Comparison of ENCODE assay signal across 15 mouse cellular contexts in the genomic region with DNA sequence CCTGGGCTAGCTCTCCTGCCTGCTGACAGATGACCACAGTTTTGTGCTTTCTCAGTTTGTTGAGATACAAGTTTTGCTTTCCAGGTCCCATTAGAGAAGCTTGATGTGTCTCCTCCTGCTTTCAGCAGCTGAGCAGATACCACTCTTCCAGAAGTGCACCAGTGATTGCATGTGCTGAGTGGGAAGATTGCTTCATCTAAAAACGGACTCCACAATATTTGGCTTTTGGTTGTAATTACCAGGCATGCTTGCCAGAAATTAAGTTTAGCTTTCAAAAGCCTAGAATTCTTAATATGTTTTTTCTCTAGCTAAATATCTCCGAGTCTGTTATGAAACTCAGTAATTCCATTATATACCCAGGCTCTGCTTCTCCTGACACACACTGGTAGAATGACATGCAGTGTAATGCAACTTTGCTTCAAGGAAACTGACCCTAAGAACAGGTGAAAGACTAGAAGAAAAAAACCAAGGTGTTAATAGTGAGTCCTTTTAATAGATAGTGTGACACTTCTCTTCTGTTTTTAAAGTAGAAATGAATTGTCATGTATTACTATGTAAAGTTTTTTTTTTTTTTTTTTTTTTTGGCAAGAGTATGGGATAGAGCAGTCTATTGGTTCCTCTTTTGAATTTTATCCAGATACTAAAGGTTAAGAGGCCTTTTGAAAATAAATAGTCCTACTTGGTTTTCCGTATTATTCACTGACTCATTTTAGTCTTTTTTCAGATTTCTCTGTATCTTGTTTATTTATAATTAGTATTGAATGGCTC. TPM values are rescaled to one million over a fixed set of nuclear protein-coding genes. Genes with fewer than 3 reads are reported as not detected.
DNase-seq lines count a peak whose midpoint lies in the region; ATAC-seq and TF ChIP-seq lines count a peak whose summit lies in the region.
"Had no signal": no experiment of that assay in that cellular context is flagged by ENCODE, and none has a peak within 500 bp of the region (broad histone marks: within the 10 kb centered on the region; RNA-seq: fewer than 3 reads in every experiment).

No protein-coding gene starts in this region.

- no peak for TF ChIP-seq POLR2A in lung, adult 2 months (IDR thresholded peaks at IDR 0.05; ENCODE audit: borderline replicate concordance, extremely low read depth, low read depth, low read length)
- TF ChIP-seq POLR2A in kidney, adult 2 months (IDR thresholded peaks at IDR 0.05; ENCODE audit: low read depth, low read length): no peak

- no peaks in the 10 kb centered on the region for H3K36me3 ChIP-seq in lung, embryonic 16.5 days (ENCODE audit: control insufficient read depth, insufficient read depth, low read length)
- no peaks in the 10 kb centered on the region for H3K36me3 ChIP-seq in liver, embryonic 16.5 days (ENCODE audit: control insufficient read depth, insufficient read depth)
- H3K36me3 ChIP-seq in kidney, adult 2 months (ENCODE audit: control insufficient read depth, insufficient read depth, low read length): no peaks in the 10 kb centered on the region

- WGBS in lung, embryonic 16.5 days: 49% methylated on average over 3 of the region's 3 CpGs
- WGBS in lung, adult 2 months: 54% methylated on average over 3 of the region's 3 CpGs
- 66% methylated on average over 3 of the region's 3 CpGs for WGBS in liver, embryonic 16.5 days (ENCODE audit: insufficient replicate concordance)
- 69% methylated on average over 3 of the region's 3 CpGs for WGBS in kidney, adult 2 months

- no peak overlapping the region for H3K4me3 ChIP-seq in layer of hippocampus, adult 2 months
- no peak overlapping the region for H3K4me3 ChIP-seq in lung, embryonic 16.5 days (ENCODE audit: low read length)
- no peak overlapping the region for H3K4me3 ChIP-seq in lung, adult 2 months (replicated peaks; ENCODE audit: extremely low read depth, low read depth, low read length)
- no peak overlapping the region for H3K4me3 ChIP-seq in liver, embryonic 16.5 days (ENCODE audit: low read depth, low read length)
- no peak overlapping the region for H3K4me3 ChIP-seq in kidney, adult 2 months (ENCODE audit: insufficient read depth, low read depth, low read length)
- H3K4me3 ChIP-seq: hindbrain, embryonic 15.5 days had no signal

- ATAC-seq in lung, embryonic 16.5 days (ENCODE audit: low read depth): peak; percentile 66; the same call in 1 of the 2 replicates
- ATAC-seq in liver, embryonic 16.5 days (ENCODE audit: low read depth): no peak
- peak; percentile 27; the same call in 1 of the 2 replicates for ATAC-seq in megakaryocyte progenitor cell, adult 5-6 weeks (replicated peaks; ENCODE audit: poor library complexity)
- ATAC-seq: intestine, postnatal 0 days had no signal

- H3K9ac ChIP-seq in lung, embryonic 16.5 days (ENCODE audit: low read length): no peak overlapping the region
- H3K9ac ChIP-seq in liver, embryonic 16.5 days (ENCODE audit: low read depth, low read length): no peak overlapping the region
- H3K9ac ChIP-seq: hindbrain, embryonic 15.5 days; liver, embryonic 14.5 days had no signal

- no peak overlapping the region for H3K4me2 ChIP-seq in lung, embryonic 16.5 days (ENCODE audit: low read depth, low read length)
- no peak overlapping the region for H3K4me2 ChIP-seq in liver, embryonic 16.5 days (ENCODE audit: low read depth, low read length)
- H3K4me2 ChIP-seq: hindbrain, embryonic 15.5 days had no signal

- H3K4me1 ChIP-seq in lung, embryonic 16.5 days (replicated peaks; ENCODE audit: control insufficient read depth, insufficient read depth, low read length): peaks cover 7% of the 10 kb centered on the region
- H3K4me1 ChIP-seq in lung, adult 2 months (ENCODE audit: control insufficient read depth, insufficient read depth, low read length): no peaks in the 10 kb centered on the region; the same call in 1 of the 2 replicates
- peaks cover 24% of the 10 kb centered on the region for H3K4me1 ChIP-seq in liver, embryonic 16.5 days (ENCODE audit: control insufficient read depth, low read depth, low read length)
- peaks cover 2% of the 10 kb centered on the region; the same call in 1 of the 2 replicates for H3K4me1 ChIP-seq in kidney, adult 2 months (ENCODE audit: control insufficient read depth, insufficient read depth, low read length)

- H3K9me3 ChIP-seq in lung, embryonic 16.5 days (ENCODE audit: control insufficient read depth, low read length): no peaks in the 10 kb centered on the region
- H3K9me3 ChIP-seq in liver, embryonic 16.5 days (replicated peaks; ENCODE audit: control insufficient read depth, low read length): no peaks in the 10 kb centered on the region
- H3K9me3 ChIP-seq: hindbrain, embryonic 15.5 days had no signal

- no peaks in the 10 kb centered on the region for H3K27me3 ChIP-seq in lung, embryonic 16.5 days (ENCODE audit: control insufficient read depth, insufficient read depth, low read depth, low read length)
- no peaks in the 10 kb centered on the region for H3K27me3 ChIP-seq in liver, embryonic 16.5 days (ENCODE audit: control insufficient read depth, insufficient read depth, low read depth, low read length)
- no peaks in the 10 kb centered on the region for H3K27me3 ChIP-seq in kidney, adult 2 months (replicated peaks; ENCODE audit: control insufficient read depth, insufficient read depth, low read length)
- H3K27me3 ChIP-seq: hindbrain, embryonic 15.5 days had no signal

- TF ChIP-seq CTCF in layer of hippocampus, adult 2 months (conservative IDR thresholded peaks at IDR 0.05): no peak
- TF ChIP-seq CTCF in lung, adult 2 months (IDR thresholded peaks at IDR 0.05; ENCODE audit: insufficient read depth, low read length): no peak
- no peak for TF ChIP-seq CTCF in kidney, adult 2 months (conservative IDR thresholded peaks at IDR 0.05; ENCODE audit: insufficient read depth, insufficient read length, low read depth, low read length)

- DNase-seq in layer of hippocampus, adult 2 months (ENCODE audit: low spot score in 2 of 2): no peak
- no peak for DNase-seq in layer of hippocampus, adult 8-10 months (ENCODE audit: low spot score in 2 of 2)
- no peak for DNase-seq in lung, adult 2 months
- DNase-seq in kidney, adult 2 months: no peak
- DNase-seq: cerebellum, postnatal 14 days; embryo, embryonic 11 days; kidney, postnatal 10 days; right cerebral cortex, postnatal 14 days; thymus, postnatal 25 days had no signal

- peak overlapping the region; percentile 28; the same call in 1 of the 2 replicates for H3K27ac ChIP-seq in layer of hippocampus, adult 2 months
- H3K27ac ChIP-seq in lung, embryonic 16.5 days (ENCODE audit: low read length): no peak overlapping the region
- H3K27ac ChIP-seq in liver, embryonic 16.5 days (ENCODE audit: low read length): peak overlapping the region; percentile 44; the same call in 1 of the 2 replicates
- H3K27ac ChIP-seq in kidney, adult 2 months (ENCODE audit: insufficient read depth, low read depth, low read length): no peak overlapping the region
- H3K27ac ChIP-seq: hindbrain, embryonic 15.5 days; liver, embryonic 14.5 days had no signal

RNA-seq across cellular contexts. Expression of gene E130308A19Rik, which starts 40.7 kb away (rescaled TPM):
- total RNA-seq in layer of hippocampus, adult 2 months (2021): 10 to 100 TPM; 12.8 to 13.6 TPM
- 10 to 100 TPM; 11.6 to 16.6 (median 13.0) TPM for total RNA-seq in layer of hippocampus, adult 8-10 months (2022)
- 20.9 and 21.1 TPM in 2 replicates for polyA plus RNA-seq in lung, embryonic 16.5 days (2015; fragmentation: Nextera tagmentation; extraction: Ambion mirVana)
- 6.8 and 8.3 TPM in 2 replicates for polyA plus RNA-seq in lung, adult 2 months (2012; rRNA removed)
- 8.1 and 8.3 TPM in 2 replicates for polyA plus RNA-seq in liver, embryonic 16.5 days (2015; fragmentation: Nextera tagmentation; extraction: Ambion mirVana)
- 8.1 and 9.2 TPM in 2 replicates for total RNA-seq in megakaryocyte progenitor cell, adult 5-6 weeks (2015)
- 4.2 and 6.8 TPM in 2 replicates for total RNA-seq in megakaryocyte progenitor cell, adult 5-6 weeks (2017)
- 9.6 and 10.8 TPM in 2 replicates for polyA plus RNA-seq in kidney, adult 2 months (2012; rRNA removed)

Comparison
In these comparisons a context has a peak if more than half of its experiments do, and no peak if none do; other contexts are left out.
1. H3K27ac ChIP-seq: peak in layer of hippocampus, adult 2 months (single experiment) and liver, embryonic 16.5 days (single experiment); none in lung, embryonic 16.5 days (single experiment) and kidney, adult 2 months (single experiment).